Mouse (Mus musculus) liver, adult 2 months (tissue): ENCODE measurements around the gene Podxl2.

Experiments used
- CTCF ChIP-seq: fragments of 200-500 bp; IDR thresholded peaks from 2 replicates; pipeline ENCODE4 v1.5.1; 2011; ENCODE audit warnings: low read depth, low read length, control low read depth
- POLR2A ChIP-seq: fragments of 200-500 bp; IDR thresholded peaks from 2 replicates; pipeline ENCODE4 v1.6.1; 2011; ENCODE audit warnings: low read length, control low read depth; ENCODE audit not compliant: insufficient read depth; ENCODE audit errors: extremely low read depth

GRCm38 (mm10) chr6:88899628-88900027 is 24.8 kb upstream of the Podxl2 start:
- TF ChIP-seq CTCF (no peak), POLR2A (no peak)
